Mouse (Mus musculus) bone marrow macrophage, adult 2 months (primary cell): Measurements from ENCODE around the gene Pgap2.

Experiments used
- CTCF ChIP-seq: IDR thresholded peaks from 2 replicates; pipeline ENCODE4 v1.5.1; 2012; ENCODE audit warnings: low read depth, mild to moderate bottlenecking, low read length, moderate library complexity
- POLR2A ChIP-seq: IDR thresholded peaks from 2 replicates; pipeline ENCODE4 v1.6.1; 2012; ENCODE audit warnings: mild to moderate bottlenecking, low read depth, low read length, borderline replicate concordance

GRCm38 (mm10) chr7:102233059-102233458 lies 23.1 kb downstream of the Pgap2 start:
- TF ChIP-seq CTCF: no peak
- TF ChIP-seq POLR2A: no peak
